Mouse (Mus musculus) liver, embryonic 14.5 days (tissue): ENCODE results near the gene Plod1. TPM values are rescaled to one million over a fixed set of nuclear protein-coding genes. Genes with fewer than 3 reads are reported as not detected.

Experiments used
- ATAC-seq: fragments of 200-750 bp; cut with Nextera tagmentation; 2 replicates; pipeline ENCODE4 v1.8.0; 2017; ENCODE audit warnings: moderate number of reproducible peaks, mild to moderate bottlenecking, moderate library complexity; ENCODE audit not compliant: insufficient read depth
- DNase-seq, 3 experiments: peaks; one replicate each; pipeline ENCODE4 v3.0.0-alpha.2; 2012 to 2013; ENCODE audit warnings: low read depth in 3 of 3, low spot score in 3 of 3
- H3K27ac ChIP-seq: fragments of 300-500 bp; sonication (generic); 2 replicates; pipeline ENCODE4 v1.5.1; 2014; ENCODE audit warnings: moderate library complexity, mild to moderate bottlenecking, control low read depth, inconsistent platforms
- H3K27me3 ChIP-seq: fragments of 300-500 bp; sonication (generic); 2 replicates; pipeline ENCODE4 v1.6.1; 2014; ENCODE audit warnings: mild to moderate bottlenecking, low read length, moderate library complexity; ENCODE audit not compliant: control insufficient read depth, insufficient read depth
- H3K36me3 ChIP-seq: fragments of 300-500 bp; sonication (generic); replicated peaks from 2 replicates; pipeline ENCODE4 v1.6.1; 2014; ENCODE audit warnings: low read depth; ENCODE audit not compliant: control insufficient read depth, insufficient read depth
- H3K4me1 ChIP-seq, 2 experiments: fragments of 200-500 bp in 1 of 2; fragments of 300-500 bp in 1 of 2; sonication (generic) in 1 of 2; replicated peaks; 2 replicates each; pipeline ENCODE4 v1.6.1; 2012 to 2014; ENCODE audit warnings: antibody characterized with exemption in 1 of 2, inconsistent platforms in 1 of 2, low read length in 1 of 2; ENCODE audit not compliant: control insufficient read depth in 2 of 2, insufficient read depth in 2 of 2
- H3K4me2 ChIP-seq: fragments of 300-500 bp; sonication (generic); 2 replicates; pipeline ENCODE4 v1.6.1; 2014; ENCODE audit warnings: low read depth, mild to moderate bottlenecking, control low read depth, moderate library complexity
- H3K4me3 ChIP-seq, 2 experiments: fragments of 200-500 bp in 1 of 2; fragments of 300-500 bp in 1 of 2; sonication (generic) in 1 of 2; 2 replicates each; pipeline ENCODE4 v1.5.1; 2012 to 2014; ENCODE audit warnings: low read depth in 2 of 2, low read length in 2 of 2, mild to moderate bottlenecking in 2 of 2, control low read depth in 1 of 2, inconsistent platforms in 1 of 2, moderate library complexity in 1 of 2; ENCODE audit not compliant: insufficient read depth in 1 of 2
- H3K9ac ChIP-seq: fragments of 300-500 bp; sonication (generic); replicated peaks from 2 replicates; pipeline ENCODE4 v1.6.1; 2014; ENCODE audit warnings: mild to moderate bottlenecking, control low read depth, moderate library complexity
- H3K9me3 ChIP-seq: fragments of 300-500 bp; sonication (generic); 2 replicates; pipeline ENCODE4 v1.6.1; 2016; ENCODE audit warnings: low read length, mixed read lengths; ENCODE audit not compliant: control insufficient read depth
- CTCF ChIP-seq: IDR thresholded peaks from 2 replicates; pipeline ENCODE4 v1.5.1; 2016; ENCODE audit warnings: antibody characterized with exemption, low read depth, control low read depth
- EP300 ChIP-seq: IDR thresholded peaks from 2 replicates; pipeline ENCODE4 v1.6.1; 2016; ENCODE audit warnings: antibody characterized with exemption, low read depth
- WGBS: fragments of 180-500 bp; shearing (Covaris S2); extraction: QIAGEN DNeasy Blood & Tissue Kit; methylation state at CpG from one replicate; pipeline ENCODE4 v1.1.7; 2014; ENCODE audit not compliant: insufficient replicate concordance; 5-methylcytosine and 5-hydroxymethylcytosine counted together
- polyA plus RNA-seq, 2 experiments: library from polyadenylated mRNA; depleted of rRNA in 1 of 2; stranded (reverse) in 1 of 2; unstranded in 1 of 2; fragments of >200 nt; fragmentation: Nextera tagmentation in 1 of 2; extraction: Ambion mirVana in 1 of 2; gene quantifications; 2 replicates each; pipeline versions ENCODE4 v1.2.1 to v1.2.3; 2012 to 2014

Gene Plod1
- polyA plus RNA-seq, 2 experiments, result 15.5 to 20.2 TPM

DNA sequence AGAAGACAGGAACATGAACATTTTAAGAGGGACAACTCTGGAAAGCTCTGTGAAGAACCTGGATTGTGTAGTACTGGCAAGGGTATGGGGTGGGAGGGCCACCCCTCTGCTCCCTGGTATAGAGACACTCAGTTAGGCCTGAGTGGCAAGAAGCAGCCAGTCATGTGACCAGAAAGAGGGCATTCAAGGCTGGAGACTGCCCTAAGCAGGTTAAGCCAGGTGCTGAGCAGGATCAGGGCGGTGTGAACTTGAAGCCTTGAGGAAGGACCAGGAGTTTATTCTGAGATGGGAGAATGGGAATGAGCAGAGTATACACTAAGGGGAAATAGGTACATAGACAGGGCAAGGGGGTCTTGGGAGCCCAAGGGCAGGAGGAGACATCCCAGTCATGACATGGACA is 6.4 kb upstream of the Plod1 start:
- 87% methylated on average over 1 of the region's 1 CpGs for WGBS
- no peak for DNase-seq
- Histone ChIP-seq H3K4me1 (peaks cover 4 to 23% of the 10 kb centered on the region in 2 experiments; a peak in 2 of 4 replicates), H3K27ac (no peak overlapping the region), H3K4me2 (peak overlapping the region; percentile 93), H3K4me3 (no peak overlapping the region), H3K27me3 (no peaks in the 10 kb centered on the region; the same call in 1 of the 2 replicates), H3K9ac (0 out of 2 replicates have a peak overlapping the region, but pooled peaks have one; percentile 44), H3K9me3 (no peaks in the 10 kb centered on the region), H3K36me3 (peaks cover 23% of the 10 kb centered on the region)
- ATAC-seq, result no peak
- TF ChIP-seq EP300, result no peak
- TF ChIP-seq CTCF, result no peak

DNA sequence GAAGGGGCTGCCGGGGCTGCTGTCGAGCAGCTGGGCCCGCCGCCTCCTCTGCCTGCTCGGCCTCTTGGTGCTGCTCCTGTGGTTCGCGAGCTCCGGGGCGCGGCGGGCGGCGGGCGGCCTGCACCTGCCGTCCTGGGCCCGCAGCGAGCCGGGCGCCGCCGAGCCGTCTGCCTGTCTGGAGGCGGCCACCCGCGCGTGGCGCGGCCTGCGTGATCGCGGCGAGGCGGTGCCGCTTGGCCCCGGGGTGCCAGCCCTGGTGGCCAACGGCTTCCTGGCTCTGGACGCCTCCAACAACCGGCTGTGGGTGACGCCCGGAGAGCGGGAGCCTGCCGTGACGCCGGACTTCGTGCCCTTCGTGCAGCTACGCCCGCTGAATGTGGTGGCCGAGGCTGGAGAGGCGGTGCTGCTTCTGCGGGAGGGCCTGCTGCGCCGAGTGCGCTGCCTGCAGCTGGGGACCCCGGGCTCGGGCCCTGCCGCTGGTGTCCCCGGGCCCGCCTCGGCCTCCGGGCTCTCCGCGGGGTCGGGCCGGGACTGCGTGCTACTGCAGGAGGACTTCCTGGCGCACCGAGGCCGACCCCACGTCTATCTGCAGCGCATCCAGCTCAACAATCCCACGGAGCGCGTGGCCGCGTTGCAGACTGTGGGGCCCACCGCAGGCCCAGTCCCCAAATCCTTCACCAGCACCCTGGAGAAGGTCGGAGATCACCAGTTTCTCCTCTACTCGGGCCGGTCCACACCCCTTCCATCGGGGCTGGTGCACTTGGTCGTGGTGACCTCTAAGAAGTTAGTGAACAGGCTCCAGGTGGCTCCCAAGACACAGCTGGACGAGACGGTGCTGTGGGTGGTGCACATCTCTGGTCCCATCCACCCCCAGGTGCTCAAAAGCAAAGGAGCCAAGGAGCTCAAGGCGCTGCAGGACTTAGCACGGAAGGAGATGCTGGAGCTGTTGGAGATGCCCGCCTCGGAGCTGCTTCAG is 4.8 kb upstream of the Plod1 start:
- Histone ChIP-seq H3K27ac (peak overlapping the region; percentile 56), H3K4me3 (peak overlapping the region; percentile 72 to 88), H3K4me1 (peaks cover 4 to 27% of the 10 kb centered on the region in 2 experiments; a peak in 3 of 4 replicates), H3K4me2 (peak overlapping the region; percentile 93), H3K27me3 (no peaks in the 10 kb centered on the region; the same call in 1 of the 2 replicates), H3K9ac (peak overlapping the region; percentile 84), H3K9me3 (no peaks in the 10 kb centered on the region), H3K36me3 (peaks cover 19% of the 10 kb centered on the region)
- ATAC-seq, result peak; percentile 74
- 4% methylated on average over 73 of the region's 88 CpGs for WGBS
- no peak for TF ChIP-seq CTCF
- no peak for TF ChIP-seq EP300
- DNase-seq, result peak in 1 of 3 experiments; percentile 32

DNA sequence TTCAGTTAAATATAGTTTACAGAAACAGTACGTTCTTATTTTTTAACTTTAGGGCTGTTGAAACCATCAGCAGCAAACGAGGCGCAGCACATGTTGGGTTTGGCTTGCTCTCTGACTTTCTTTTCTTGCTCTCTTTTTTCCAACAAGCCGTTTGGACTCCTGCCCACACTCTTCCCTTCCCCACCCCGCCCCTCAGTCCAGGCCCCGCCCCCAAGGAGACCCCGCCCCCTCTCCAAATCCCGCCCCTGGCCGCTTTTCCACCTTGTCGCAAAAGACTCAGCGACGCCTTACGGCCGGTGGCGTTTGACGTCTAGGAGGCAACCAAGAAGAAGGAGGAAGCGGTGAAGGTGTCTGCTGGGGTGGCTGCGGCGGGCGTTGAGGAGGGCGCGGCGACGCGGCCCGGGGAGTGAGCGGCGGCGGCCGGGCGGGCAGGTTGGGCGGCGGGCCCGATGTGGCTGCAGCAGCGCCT is 4.0 kb upstream of the Plod1 start, which contains the start of gene 2510039O18Rik:
TSS of gene 2510039O18Rik (plus strand) at position 320 of the 469 bp plus-strand sequence.
- Histone ChIP-seq H3K27me3 (no peaks in the 10 kb centered on the region; the same call in 1 of the 2 replicates), H3K4me3 (peak within 1 kb of the TSS; percentile 72 to 88), H3K4me1 (peaks cover 4 to 32% of the 10 kb centered on the region in 2 experiments; a peak in 3 of 4 replicates), H3K9ac (peak within 1 kb of the TSS; percentile 84), H3K9me3 (no peaks in the 10 kb centered on the region), H3K4me2 (peak within 1 kb of the TSS; percentile 93), H3K27ac (peak within 1 kb of the TSS; percentile 56), H3K36me3 (peaks cover 13% of the 10 kb centered on the region)
- ATAC-seq (peak; percentile 82), DNase-seq (peak; percentile 79 to 85 (median 79))
- TF ChIP-seq CTCF (no peak), EP300 (no peak)
- WGBS, result under 1% methylated on average over 25 of the region's 35 CpGs

DNA sequence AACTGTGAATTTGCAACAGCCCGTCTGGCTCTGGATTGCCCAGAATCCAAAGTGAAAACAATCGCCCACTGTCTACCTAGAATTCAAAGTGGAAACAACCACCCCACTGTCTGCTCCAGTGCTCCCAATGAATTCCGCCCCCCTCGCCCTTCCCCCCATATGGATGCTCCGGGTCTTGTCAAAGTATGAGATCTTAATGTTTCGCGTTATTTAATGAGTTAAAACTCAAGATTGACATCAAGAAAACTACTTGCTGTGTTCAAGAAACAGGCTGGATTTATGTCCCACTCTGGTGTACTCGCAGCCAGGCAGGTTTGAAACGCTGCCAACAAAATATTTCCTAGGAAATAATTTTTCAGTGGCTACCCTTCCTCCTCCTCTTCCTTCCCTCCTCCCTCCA is 3.5 kb upstream of the Plod1 start:
- Histone ChIP-seq H3K27ac (no peak overlapping the region), H3K4me1 (peaks cover 4 to 32% of the 10 kb centered on the region in 2 experiments; a peak in 3 of 4 replicates), H3K4me3 (no peak overlapping the region; a peak in 1 of 4 replicates), H3K4me2 (peak overlapping the region; percentile 93), H3K27me3 (no peaks in the 10 kb centered on the region; the same call in 1 of the 2 replicates), H3K9me3 (no peaks in the 10 kb centered on the region), H3K36me3 (peaks cover 9% of the 10 kb centered on the region), H3K9ac (no peak overlapping the region)
- WGBS, result 58% methylated on average over 9 of the region's 9 CpGs
- no peak for TF ChIP-seq CTCF
- ATAC-seq (no peak), DNase-seq (no peak)
